Mouse (Mus musculus) right cerebral cortex, postnatal 10 days (tissue): ENCODE results near the gene Klhl28.

Source experiments
- DNase-seq, 2 experiments: peaks; one replicate each; pipeline ENCODE4 v3.0.0; 2021; ENCODE audit warnings: low spot score in 2 of 2

The Klhl28 gene

DNA sequence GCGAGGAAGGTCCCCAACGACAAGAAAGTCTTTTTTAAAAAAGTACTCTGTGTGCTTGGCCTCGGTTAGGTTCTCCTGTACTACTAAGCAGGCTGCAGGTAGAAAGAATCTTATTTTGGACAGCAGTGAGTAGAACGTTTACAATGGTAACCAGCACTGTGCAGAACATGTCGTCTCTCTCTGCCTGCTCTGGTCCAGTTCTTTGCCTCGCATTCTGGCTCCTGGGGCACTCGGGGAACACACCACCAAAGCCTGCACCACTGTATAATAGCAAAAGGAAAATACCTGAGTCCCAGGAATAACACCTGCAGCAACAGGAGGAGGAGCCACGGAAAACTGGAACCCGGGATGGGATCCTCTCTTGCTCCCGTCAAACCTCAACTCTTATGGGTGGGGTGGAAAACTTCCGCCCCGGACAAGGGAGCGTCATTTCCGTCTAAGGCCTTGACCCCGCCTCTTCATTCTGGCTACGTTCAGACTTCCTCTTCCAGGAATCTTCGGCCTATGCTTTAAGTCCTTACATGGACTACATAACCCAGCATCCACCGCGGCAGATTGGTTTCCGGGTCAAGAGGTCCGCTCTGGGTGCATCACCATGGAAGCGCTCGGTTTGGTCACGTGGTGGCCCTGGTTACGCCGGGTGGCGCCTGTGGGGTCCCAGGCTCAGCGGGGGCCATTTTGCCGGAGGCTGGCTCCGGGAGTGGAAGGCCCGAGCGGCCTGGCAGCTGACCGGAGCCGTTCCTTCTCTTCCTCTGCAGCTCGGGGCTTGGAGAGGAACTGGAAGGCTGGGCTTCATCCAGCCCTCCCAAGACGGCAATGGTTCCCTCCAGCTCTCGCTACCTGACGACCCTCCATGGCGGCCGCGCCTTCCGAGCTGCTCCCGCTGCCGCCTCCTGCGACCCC, at the start of gene Klhl28, which contains the start of gene Togaram1:
Gene Klhl28 (minus strand): TSS at position 411 of the 903 bp plus-strand sequence.
Gene Togaram1 (plus strand): TSS at position 681 of the 903 bp plus-strand sequence.
- peak; percentile 100 for DNase-seq

DNA sequence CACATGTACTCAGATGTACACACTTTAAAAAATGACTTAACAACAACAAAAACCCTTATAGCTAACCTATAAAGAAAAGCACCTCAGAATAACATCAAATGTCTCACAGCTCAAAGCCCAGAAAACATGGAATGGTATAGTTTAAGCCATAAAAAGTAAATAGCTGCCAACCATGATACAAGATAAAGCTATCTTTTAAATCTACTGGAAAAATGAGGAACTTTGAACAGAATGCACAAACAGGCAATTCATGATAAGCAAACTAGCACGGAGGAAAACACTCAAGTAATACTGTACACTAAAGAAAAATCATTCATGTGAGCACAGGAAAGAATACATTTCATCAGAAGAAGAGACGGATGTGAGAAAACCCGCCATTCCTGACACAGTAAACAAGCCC, 42.4 kb upstream of the Klhl28 start:
- no peak for DNase-seq

DNA sequence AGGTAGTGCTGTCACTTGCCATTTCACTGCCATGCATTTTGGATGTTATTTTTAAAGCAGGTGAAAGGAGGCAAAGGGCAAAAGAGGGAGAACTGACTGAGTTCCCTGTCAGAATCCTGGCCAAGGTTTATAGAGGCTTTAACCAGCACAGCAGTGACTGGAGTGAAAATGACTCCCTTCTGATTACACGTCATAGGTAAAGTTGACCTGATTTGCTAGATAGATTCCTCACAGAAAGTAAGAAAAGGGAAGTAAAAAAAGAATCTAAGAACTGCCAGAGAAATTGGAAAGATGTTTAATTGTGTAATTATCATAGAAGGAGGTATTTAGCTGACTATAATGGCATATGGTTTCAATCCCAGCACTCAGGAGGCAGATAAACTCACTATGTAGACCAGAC, 12.2 kb upstream of the Klhl28 start:
- no peak for DNase-seq

DNA sequence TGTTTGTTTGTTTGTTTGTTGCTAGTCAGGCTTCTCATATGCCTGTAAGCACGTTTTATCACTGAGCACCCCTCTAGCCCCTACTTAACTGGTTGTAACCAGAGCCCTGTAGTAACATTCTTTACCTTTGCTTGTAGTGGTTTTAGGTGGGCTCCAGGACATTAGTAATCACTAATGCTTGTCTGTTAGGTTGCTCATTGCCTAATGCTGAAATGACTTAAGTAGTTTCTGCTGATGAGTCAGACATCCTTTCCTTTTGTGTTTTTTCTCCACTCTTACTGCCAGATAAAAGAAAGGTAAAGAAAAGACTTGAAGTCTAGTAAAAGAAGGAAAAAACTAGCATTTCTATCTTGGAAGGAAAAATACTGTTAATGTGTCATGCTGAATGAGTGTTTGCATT, 10.9 kb upstream of the Klhl28 start:
- no peak for DNase-seq

DNA sequence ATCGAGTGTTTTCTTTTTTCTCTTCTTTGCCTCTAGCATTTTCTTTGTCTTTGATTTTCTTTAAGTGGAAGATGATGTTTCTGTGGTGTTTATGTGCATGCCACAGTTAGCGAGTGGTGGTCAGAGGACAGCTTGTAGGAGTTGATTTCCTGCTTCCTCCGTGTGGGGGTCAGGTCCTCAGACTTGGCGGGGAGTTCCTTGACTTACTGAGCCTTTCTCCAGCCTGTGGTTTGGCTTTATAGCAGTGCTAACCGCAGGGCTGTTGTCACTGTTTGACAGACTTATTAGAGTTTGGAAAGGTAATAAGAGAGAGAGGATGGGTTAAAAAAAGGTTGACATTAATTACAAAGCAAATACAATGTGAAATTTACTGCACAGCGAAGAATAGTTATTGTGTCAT, 10.2 kb upstream of the Klhl28 start:
- DNase-seq = no peak

DNA sequence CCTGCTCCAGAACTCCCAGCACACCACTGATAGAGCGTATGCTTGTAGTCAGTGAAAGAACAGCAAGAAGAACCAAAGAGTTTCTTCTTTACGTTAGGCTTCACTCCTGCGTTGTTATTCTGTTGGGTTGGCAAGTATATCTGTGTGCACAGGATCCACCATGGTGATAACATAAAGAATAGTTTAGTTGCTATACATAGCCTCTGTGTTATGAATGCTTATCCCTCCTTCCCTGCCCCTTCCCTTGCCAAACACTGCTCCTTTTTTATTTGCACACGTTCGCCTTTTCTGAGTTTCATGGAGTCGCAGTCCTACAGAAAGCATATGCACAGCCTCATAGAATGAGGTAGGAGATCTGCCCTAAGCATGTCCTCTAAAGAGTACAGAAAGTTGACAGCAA, 6.7 kb upstream of the Klhl28 start:
- DNase-seq = no peak

DNA sequence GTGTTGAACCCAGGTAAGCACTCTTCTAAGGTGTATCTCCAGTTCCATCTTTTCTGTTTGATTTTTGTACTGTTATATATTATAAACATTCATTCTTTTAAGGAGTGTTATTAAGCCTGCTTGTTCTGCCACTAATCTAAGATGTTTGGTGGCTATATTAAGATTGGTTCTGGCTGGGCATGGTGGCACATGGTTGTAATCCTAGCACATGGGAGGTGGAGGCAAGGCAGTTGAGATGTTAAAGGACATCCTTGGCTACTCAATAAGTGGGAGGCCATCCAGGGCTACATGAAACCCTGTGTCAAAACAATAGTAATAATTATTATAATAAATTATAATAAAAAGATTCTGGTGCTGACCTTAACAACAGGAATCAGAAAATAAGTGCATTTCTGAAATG, 6.1 kb upstream of the Klhl28 start:
- no peak for DNase-seq

DNA sequence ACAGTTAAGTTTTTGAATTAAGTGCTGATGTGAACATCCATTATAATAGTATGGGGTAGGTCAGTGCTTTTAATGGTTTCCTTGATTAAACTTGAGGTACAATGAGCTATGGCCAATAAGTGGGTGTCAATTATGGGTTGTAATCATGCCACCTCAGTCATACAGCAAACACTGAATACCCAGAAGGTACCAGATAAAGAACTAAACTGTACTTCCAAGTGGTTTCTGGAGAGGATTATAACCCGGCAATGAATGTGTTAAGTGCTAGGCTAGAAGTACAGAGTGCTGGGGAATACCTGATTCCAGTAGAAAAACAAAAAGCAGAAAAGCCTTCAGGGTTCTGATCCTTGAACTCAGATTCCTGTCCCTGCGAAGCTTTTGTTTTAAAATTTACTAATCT, 2.7 kb upstream of the Klhl28 start:
- no peak for DNase-seq

DNA sequence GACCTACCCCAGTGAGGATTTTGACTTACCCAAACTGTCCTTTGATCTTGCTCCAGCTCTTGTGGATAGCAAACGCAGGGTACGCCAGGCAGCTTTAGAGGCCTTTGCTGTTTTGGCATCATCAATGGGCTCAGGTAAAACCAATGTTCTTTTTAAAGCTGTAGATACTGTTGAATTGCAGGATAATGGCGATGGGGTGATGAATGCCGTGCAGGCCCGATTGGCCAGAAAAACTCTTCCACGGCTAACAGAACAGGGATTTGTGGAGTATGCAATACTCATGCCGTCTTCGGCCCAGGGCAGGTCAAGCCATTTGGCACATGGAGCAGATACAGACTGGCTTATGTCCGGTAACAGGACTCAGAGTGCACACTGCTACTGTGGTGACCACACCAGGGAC, 2.1 kb upstream of the Klhl28 start:
- peak; percentile 30 to 39 for DNase-seq

DNA sequence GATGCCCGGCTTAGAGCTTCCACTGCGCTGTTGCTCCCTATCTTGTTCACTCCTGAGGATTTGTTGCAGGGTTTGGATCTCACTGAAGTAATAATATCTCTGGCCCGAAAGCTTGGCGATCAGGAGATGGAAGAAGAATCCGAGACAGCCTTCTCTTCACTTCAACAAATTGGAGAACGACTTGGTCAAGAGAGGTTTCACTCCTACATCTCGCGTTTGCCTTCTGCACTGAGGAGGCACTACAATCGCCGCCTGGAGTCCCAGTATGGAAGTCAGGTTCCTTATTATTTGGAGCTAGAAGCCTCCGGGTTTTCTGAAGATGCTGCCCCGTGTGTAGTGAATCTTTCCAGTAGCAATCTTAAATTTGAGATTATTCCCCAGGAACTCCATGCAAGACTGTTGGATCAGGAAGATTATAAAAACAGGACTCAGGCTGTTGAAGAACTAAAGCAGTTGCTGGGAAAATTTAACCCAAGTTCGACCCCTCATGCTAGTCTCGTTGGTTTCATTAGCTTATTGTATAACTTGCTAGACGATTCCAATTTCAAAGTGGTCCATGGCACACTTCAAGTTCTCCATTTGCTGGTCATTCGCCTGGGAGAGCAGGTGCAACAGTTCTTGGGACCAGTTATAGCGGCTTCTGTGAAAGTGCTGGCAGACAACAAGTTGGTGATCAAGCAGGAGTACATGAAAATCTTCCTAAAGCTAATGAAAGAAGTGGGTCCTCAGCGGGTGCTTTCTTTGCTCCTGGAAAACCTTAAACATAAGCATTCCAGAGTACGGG, 1.5 kb upstream of the Klhl28 start:
- peak in 1 of 2 experiments; percentile 28 for DNase-seq

DNA sequence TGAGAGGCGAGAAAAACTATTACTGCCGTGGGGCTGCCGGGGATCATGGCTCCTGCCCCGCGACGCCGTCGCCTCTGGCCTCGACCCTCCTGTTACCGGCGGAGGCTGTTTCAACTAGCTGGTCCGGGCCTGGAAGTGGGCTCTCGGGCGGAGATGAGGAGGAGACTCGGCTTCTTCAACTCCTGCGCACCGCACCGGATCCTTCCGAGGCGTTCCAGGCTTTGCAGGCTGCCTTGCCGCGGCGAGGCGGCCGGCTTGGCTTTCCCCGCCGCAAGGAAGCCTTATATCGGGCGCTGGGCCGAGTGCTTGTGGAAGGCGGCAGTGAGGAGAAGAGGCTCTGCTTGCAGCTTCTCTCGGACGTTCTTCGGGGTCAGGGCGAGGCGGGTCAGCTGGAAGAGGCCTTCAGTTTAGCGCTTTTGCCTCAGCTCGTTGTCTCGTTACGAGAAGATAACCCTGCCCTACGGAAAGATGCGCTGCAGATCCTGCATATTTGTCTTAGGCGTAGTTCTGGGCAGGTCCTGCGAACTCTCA, 832 bp upstream of the Klhl28 start:
- DNase-seq = peak; percentile 67 to 74

DNA sequence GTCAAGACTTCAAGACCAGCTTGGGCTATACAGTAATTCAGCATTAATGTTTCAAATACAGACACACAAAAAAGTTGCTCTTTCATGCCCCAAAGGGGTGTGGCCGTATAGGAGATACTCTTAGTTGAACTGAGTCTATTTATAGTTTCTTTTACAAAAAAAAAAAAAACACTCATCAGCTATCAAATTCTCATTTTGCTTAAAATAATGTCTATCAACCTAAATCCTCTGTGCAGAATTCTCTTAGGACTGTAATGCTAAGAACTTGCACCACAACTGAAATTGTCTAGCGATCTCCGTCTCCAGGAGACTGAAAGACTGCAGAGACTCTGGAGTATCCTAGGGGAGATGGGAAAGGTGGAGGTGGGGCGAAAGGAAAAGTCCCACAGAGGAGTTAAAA, 774 bp downstream of the Klhl28 start:
- no peak for DNase-seq

DNA sequence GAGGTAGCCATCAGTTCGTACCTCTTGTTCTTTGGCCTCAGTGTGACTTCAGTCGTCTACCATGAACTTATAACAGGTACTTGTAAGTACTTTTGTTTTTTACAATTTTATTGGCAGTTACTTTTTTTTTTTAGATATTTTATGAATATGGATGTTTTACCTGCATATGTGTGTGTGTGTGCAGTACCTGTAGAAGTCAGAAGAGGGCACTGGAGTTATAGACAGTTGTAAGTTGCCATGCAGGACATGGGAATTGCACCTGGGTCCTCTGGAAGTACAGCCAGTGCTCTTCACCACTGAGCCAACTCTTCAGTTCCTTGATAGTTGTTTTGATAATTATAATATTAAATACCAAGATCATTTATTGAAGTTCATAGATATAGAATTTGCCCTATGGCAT, 27.8 kb downstream of the Klhl28 start:
- DNase-seq = no peak

DNA sequence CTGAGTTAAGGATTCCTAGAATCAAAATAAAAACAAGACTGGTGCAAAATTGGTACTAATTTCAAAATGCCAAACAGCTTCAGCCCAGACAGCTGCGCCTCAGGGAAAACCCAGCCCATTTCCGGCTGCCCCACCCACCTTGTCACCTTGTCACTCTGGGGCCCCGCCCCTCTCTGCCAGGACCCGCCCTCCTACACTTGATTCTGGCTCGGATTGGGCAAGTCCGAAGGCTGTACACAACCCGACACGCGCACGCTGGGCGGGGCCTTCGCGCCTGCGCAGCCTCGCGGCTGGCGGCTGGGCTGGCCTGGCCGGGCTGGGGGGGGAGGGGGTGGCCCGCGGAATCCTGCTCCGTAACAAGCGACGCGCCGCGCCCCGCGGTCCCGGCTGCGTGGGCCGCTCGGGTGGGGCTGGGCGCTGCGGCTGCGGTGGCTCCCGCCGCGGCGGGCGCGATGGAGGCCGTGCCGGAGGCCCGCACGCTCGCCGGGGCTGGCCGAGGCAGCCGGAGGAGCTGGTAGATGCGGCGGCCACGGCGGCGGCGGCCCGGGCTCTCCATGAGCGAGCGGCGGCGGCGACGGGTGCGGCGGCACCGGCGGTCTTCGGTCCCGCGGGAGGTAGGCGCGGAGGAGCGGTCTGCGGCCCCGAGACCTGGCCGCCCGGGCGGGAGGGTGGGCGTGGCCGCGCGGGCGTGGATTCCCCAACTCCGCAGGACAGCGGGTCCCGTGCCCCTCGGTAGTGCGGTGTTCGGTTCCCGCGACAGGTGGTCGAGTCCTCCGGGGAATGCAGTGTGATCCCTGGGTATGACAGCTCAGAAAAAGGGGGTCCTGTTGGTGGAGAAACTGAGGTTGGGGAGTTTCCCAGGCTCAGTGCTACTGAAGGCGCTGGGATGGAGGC, 47.5 kb downstream of the Klhl28 start, which contains the start of gene Gm527:
Gene Gm527 (plus strand): TSS at position 329 of the 894 bp plus-strand sequence.
- DNase-seq = peak; percentile 96 to 97

DNA sequence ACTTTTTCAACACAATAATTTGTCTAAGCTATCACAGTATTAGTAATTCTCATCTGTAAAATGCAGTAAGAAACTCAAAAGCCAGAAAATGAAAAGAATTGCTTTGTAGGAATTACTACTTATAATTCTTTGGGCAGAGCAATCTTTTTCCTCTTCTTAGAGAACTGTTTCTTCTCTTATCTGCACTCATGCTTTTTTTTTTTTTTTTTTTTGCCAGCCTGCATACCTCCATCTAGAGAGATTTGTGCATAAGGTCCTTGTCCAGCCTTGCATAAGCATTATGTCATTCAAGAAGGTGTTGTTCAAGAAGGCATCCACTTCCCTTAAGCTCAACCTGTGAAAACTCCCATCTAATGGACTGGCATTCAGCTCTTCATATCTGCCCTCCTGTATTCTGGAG, 48.6 kb downstream of the Klhl28 start:
- no peak for DNase-seq

DNA sequence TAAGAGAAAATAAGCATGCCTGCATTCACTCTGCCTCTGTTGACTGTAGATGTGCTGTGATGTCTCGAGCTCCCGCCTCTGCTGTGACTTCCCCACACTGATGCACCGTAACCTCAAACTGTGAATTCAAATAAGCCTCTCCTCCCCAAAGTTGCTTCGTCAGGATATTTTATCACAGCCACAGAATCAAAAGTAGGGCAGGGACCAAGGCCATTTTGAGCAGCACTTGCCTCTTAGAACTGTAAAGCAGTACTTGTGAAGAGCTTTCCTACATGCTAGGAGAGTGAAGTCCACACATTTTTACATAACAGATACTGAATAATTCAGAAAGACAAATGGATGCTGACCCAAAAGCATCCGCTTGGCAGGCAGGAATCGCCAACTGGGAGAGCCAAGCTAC, 52.3 kb downstream of the Klhl28 start:
- DNase-seq = no peak

DNA sequence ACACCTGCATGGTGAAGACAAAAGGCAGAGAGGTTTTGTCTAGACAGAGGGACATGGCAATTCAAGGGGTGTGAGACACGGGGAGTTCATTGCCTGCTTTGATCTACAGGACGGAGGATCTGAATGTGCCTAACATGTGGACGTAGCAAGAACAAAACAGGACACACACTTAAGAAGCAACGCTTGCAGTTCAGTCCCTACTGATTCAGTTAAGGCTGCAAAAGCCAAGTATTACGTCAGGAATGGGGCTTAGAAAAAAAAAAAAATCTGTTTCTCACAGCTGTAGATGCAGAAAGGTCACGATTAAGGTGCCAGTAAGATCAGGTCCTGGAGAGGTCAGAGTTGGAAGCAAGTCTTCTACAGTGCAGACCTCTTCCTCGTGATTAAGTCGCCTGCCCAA, 62.1 kb downstream of the Klhl28 start:
- no peak for DNase-seq

DNA sequence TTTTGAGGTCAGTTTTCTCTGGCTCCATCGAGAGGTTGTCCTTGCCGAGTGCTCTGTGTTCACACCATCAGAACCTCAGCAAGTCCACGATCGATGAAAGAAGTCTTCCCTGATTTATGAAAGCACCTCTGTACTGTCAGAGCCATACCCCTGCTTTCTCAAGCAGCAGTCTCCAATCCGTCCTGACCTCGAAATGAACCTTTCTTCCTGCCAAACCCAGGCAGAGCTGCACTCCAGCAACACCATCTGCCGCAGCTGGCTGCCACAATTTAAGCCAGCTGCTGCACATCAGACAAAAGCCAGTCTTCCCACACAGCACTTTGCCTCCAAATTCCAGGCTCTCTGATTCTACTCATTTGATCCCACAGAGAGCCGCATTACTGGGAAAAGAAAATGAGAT, 62.8 kb downstream of the Klhl28 start:
- DNase-seq = peak; percentile 30 to 51

DNA sequence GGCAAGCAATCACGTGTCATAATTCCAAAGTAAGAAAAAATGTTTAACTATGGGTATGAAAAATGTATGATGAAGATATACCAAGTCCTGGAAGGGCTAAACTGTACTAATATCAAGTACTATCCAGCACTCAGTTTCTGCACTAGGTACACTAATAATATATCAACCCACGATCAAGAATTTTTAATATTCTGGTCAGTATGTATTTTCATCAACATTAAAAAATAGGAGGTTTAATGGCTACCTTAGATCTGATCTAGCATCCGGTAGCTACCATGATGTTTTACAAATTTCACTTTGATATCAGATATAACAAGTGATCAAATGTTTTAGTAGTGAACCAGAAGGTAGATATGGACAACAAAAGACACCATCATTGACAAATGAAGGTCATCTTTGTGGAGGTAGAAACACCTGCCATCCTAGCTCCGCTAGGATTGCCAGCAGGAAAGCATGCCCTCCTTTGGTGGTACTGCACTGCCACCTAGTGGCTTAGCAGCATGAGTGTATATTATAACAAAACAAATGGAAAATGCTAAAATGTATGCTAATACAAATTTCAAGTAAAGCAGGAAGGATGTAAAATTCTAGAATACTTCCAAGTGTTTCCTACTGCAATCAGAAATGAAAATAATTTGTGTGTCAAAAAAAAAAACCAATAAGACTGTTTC, 68.1 kb downstream of the Klhl28 start:
- peak; percentile 53 to 85 for DNase-seq
